Mouse (Mus musculus): ENCODE data around the gene Ttc39b. TPM values are rescaled to one million over a fixed set of nuclear protein-coding genes. Genes with fewer than 3 reads are reported as not detected.

The Ttc39b gene
- polyA plus RNA-seq, 1 experiment from 2014 or later: 2.9 TPM

DNA sequence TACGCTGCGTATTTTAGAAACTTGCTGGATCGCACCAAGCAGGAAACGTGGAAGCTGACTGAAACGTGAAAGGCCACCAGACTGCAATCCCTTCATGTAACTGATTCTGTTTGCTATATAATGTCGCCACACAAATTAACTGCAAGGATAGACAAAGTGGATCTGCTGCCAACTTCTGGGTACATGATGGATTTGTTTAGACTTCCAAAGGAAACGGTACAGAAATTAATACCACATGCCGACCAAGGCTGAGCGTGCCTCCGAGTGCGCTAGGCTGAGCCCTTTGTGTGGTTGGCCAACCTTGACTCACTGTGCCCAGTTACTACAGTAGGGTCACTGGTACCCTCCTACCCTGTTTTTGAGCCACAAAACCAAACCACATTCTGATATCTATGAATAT is 89.3 kb downstream of the Ttc39b start:
- H3K27me3 ChIP-seq (ENCODE audit: control insufficient read depth, insufficient read depth, low read length): no peaks in the 10 kb centered on the region; the same call in 1 of the 2 replicates
- H3K4me2 ChIP-seq: no peak overlapping the region
- no peak overlapping the region for H3K9ac ChIP-seq (ENCODE audit: low read depth, low read length)
- no peaks in the 10 kb centered on the region for H3K4me1 ChIP-seq (ENCODE audit: control insufficient read depth, insufficient read depth, low read length)
- H3K36me3 ChIP-seq (ENCODE audit: control insufficient read depth, insufficient read depth, low read length): no peaks in the 10 kb centered on the region
- no peak overlapping the region for H3K27ac ChIP-seq (ENCODE audit: low read depth, low read length)
- 78% methylated on average over 11 of the region's 11 CpGs for WGBS (ENCODE audit: insufficient replicate concordance)
- no peaks in the 10 kb centered on the region for H3K9me3 ChIP-seq (replicated peaks; ENCODE audit: control insufficient read depth, low read length)
- ATAC-seq (replicated peaks; ENCODE audit: insufficient number of reproducible peaks, low FRiP score, low TSS enrichment): no peak
- H3K4me3 ChIP-seq (ENCODE audit: low read depth, low read length): no peak overlapping the region

DNA sequence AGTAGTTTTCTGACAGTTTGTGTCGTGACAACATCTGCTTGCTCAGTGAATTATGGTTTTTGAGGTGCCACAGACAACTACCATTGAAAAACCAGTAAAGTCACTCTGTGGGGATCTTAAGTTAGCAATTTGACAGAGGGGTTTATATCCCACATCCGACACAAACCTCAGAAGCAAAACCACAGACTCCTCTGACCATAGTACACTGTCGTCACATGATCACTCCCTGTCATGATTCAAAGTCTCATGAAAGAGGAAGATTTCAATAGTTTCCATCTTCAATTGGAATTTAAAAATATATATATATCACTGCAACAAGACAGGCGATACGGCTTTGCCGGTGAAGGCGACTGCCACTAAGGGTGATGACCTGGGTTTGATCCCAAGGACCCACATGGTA is 89.9 kb downstream of the Ttc39b start:
- 89% methylated on average over 7 of the region's 7 CpGs for WGBS (ENCODE audit: insufficient replicate concordance)
- Histone ChIP-seq H3K4me1 (ENCODE audit: control insufficient read depth, insufficient read depth, low read length) (no peaks in the 10 kb centered on the region), H3K27ac (ENCODE audit: low read depth, low read length) (no peak overlapping the region), H3K4me2 (no peak overlapping the region), H3K27me3 (ENCODE audit: control insufficient read depth, insufficient read depth, low read length) (no peaks in the 10 kb centered on the region; the same call in 1 of the 2 replicates), H3K9me3 (replicated peaks; ENCODE audit: control insufficient read depth, low read length) (no peaks in the 10 kb centered on the region), H3K36me3 (ENCODE audit: control insufficient read depth, insufficient read depth, low read length) (no peaks in the 10 kb centered on the region), H3K9ac (ENCODE audit: low read depth, low read length) (no peak overlapping the region), H3K4me3 (ENCODE audit: low read depth, low read length) (no peak overlapping the region)
- ATAC-seq (replicated peaks; ENCODE audit: insufficient number of reproducible peaks, low FRiP score, low TSS enrichment): no peak

DNA sequence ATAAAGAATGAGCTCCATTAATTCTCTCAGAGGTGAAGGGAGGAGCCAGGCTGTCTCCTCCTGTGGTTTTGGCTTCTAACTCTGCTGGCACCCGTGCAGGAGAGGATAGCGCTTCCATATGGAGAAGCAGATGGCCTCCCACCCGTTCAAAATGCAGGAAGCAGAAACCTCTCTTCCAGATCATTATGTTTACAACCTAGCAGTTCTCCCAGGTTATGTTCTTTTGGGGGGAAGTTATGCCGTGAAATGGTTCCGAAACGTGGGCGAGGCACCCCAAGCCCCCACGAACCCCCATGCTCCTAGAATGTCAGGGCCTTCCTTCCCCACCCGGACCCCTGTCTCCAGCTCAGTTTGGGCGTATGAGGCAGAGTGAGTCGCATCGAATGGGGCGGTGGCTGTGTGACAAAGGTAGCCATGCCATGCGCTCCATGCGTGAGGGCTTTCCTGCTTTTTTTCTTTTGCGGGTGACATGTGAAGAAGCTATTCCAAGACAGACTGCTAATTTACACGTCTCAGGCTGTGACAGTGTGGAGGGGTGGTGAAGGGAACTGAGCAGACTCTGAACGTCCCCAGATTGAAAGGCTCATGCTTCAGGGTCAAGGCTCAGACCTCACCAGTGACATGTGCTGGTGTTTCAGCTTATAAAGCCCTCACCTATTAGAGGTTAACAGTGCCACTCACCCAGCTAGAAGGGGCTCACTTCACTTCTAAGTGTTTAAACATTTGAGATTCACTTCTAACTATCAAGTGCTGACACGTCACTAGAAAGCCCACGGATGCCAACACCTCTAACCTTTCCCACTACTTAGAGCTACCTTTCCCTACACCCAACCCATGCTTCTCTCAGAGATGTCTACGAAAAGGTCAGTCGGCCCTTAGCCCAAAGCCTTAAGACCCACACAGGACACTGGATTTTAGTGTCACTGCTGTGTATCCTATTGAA is 90.6 kb downstream of the Ttc39b start:
- H3K36me3 ChIP-seq (ENCODE audit: control insufficient read depth, insufficient read depth, low read length): no peaks in the 10 kb centered on the region
- no peaks in the 10 kb centered on the region for H3K4me1 ChIP-seq (ENCODE audit: control insufficient read depth, insufficient read depth, low read length)
- no peak overlapping the region for H3K9ac ChIP-seq (ENCODE audit: low read depth, low read length)
- no peaks in the 10 kb centered on the region for H3K9me3 ChIP-seq (replicated peaks; ENCODE audit: control insufficient read depth, low read length)
- no peak; the same call in 1 of the 2 replicates for ATAC-seq (replicated peaks; ENCODE audit: insufficient number of reproducible peaks, low FRiP score, low TSS enrichment)
- H3K4me3 ChIP-seq (ENCODE audit: low read depth, low read length): no peak overlapping the region
- WGBS (ENCODE audit: insufficient replicate concordance): 70% methylated on average over 22 of the region's 22 CpGs
- no peak overlapping the region for H3K27ac ChIP-seq (ENCODE audit: low read depth, low read length)
- H3K27me3 ChIP-seq (ENCODE audit: control insufficient read depth, insufficient read depth, low read length): no peaks in the 10 kb centered on the region; the same call in 1 of the 2 replicates
- no peak overlapping the region for H3K4me2 ChIP-seq

DNA sequence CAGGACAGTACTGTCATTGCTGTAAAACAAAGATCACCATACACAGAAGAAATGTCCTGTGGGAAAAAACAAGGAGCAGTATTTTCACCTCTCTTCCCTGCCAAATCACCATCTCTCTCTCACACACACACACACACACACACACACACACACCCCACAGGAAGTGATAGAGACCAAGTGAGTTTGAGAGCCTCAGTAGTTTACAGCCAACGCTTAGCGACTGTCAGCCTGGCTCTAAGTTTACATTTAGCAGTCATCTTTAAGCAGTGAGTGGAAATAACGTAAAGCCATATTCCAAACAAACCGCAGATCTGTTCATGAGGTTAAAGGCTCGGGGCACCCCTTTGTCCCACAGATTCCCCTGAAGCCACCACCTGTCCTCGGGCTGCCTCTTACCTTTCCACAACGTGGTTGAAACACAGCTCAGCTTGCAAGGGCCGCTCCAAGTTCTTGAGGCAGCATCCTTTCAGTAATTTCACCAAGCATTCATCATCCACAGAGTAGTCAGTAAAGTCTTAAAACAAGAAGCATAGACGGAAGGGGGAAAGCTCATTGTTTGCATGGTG is 91.7 kb downstream of the Ttc39b start:
- ATAC-seq (replicated peaks; ENCODE audit: insufficient number of reproducible peaks, low FRiP score, low TSS enrichment): no peak
- no peak overlapping the region for H3K9ac ChIP-seq (ENCODE audit: low read depth, low read length)
- WGBS (ENCODE audit: insufficient replicate concordance): 74% methylated on average over 9 of the region's 9 CpGs
- H3K9me3 ChIP-seq (replicated peaks; ENCODE audit: control insufficient read depth, low read length): no peaks in the 10 kb centered on the region
- no peaks in the 10 kb centered on the region for H3K36me3 ChIP-seq (ENCODE audit: control insufficient read depth, insufficient read depth, low read length)
- H3K4me2 ChIP-seq: no peak overlapping the region
- no peaks in the 10 kb centered on the region for H3K4me1 ChIP-seq (ENCODE audit: control insufficient read depth, insufficient read depth, low read length)
- no peaks in the 10 kb centered on the region; the same call in 1 of the 2 replicates for H3K27me3 ChIP-seq (ENCODE audit: control insufficient read depth, insufficient read depth, low read length)
- H3K4me3 ChIP-seq (ENCODE audit: low read depth, low read length): no peak overlapping the region
- no peak overlapping the region for H3K27ac ChIP-seq (ENCODE audit: low read depth, low read length)

DNA sequence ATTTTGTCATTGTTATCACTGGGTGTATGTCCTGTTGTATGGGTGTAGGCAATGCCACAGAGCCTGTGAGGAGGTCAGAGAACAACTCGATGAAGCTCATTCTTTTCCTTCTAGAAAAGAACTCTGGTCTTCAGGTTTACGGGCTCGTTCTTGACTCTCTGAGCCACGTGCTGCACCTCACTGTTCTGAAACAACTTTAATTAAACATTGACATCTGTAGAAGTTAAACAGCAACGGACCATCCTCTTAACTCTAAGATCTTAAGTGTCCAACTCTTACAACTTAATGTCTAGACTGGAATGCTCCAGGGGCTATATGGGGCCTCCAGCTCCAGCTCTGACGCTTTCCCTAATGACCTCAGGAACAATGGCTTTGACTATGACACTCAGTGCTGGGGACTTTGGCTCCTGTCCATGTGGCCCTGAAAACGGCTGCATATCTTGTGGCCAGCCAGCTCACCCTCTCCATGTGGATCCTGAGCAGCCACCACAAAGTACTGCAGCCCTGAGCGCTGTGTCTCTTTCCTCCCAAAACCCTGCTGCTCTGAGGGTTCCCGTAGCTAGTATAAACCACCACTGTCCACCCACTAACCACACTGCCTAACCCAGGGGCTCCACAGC is 95.3 kb downstream of the Ttc39b start:
- H3K9ac ChIP-seq (ENCODE audit: low read depth, low read length): no peak overlapping the region
- ATAC-seq (replicated peaks; ENCODE audit: insufficient number of reproducible peaks, low FRiP score, low TSS enrichment): no peak
- H3K27me3 ChIP-seq (ENCODE audit: control insufficient read depth, insufficient read depth, low read length): no peaks in the 10 kb centered on the region; the same call in 1 of the 2 replicates
- no peaks in the 10 kb centered on the region for H3K36me3 ChIP-seq (ENCODE audit: control insufficient read depth, insufficient read depth, low read length)
- 73% methylated on average over 9 of the region's 9 CpGs for WGBS (ENCODE audit: insufficient replicate concordance)
- no peak overlapping the region for H3K4me3 ChIP-seq (ENCODE audit: low read depth, low read length)
- no peaks in the 10 kb centered on the region for H3K4me1 ChIP-seq (ENCODE audit: control insufficient read depth, insufficient read depth, low read length)
- no peak overlapping the region for H3K4me2 ChIP-seq
- H3K27ac ChIP-seq (ENCODE audit: low read depth, low read length): no peak overlapping the region
- no peaks in the 10 kb centered on the region for H3K9me3 ChIP-seq (replicated peaks; ENCODE audit: control insufficient read depth, low read length)

DNA sequence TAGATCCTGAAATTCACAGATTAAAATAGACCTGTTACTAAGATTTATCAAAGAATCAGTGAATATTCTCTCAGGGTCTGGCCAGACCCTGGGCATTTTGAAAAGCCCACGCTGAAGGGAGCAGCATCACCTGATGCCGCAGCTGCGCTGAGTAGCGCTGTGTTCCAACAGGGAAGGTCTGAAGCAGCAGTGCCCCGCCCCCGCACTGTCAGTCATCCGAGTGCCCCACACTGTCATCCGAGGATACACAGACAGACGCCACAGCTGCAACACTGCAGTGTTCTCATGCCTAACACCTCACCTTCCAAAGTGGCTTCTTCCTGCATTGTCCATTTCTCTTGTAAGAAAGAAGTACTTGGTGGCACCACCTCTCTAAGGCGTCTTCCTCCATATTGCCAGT is 96.0 kb downstream of the Ttc39b start:
- no peak overlapping the region for H3K4me3 ChIP-seq (ENCODE audit: low read depth, low read length)
- no peaks in the 10 kb centered on the region for H3K4me1 ChIP-seq (ENCODE audit: control insufficient read depth, insufficient read depth, low read length)
- no peaks in the 10 kb centered on the region; the same call in 1 of the 2 replicates for H3K27me3 ChIP-seq (ENCODE audit: control insufficient read depth, insufficient read depth, low read length)
- no peak overlapping the region for H3K4me2 ChIP-seq
- H3K9ac ChIP-seq (ENCODE audit: low read depth, low read length): no peak overlapping the region
- H3K9me3 ChIP-seq (replicated peaks; ENCODE audit: control insufficient read depth, low read length): no peaks in the 10 kb centered on the region
- no peak overlapping the region for H3K27ac ChIP-seq (ENCODE audit: low read depth, low read length)
- 63% methylated on average over 10 of the region's 10 CpGs for WGBS (ENCODE audit: insufficient replicate concordance)
- no peak for ATAC-seq (replicated peaks; ENCODE audit: insufficient number of reproducible peaks, low FRiP score, low TSS enrichment)
- H3K36me3 ChIP-seq (ENCODE audit: control insufficient read depth, insufficient read depth, low read length): no peaks in the 10 kb centered on the region

DNA sequence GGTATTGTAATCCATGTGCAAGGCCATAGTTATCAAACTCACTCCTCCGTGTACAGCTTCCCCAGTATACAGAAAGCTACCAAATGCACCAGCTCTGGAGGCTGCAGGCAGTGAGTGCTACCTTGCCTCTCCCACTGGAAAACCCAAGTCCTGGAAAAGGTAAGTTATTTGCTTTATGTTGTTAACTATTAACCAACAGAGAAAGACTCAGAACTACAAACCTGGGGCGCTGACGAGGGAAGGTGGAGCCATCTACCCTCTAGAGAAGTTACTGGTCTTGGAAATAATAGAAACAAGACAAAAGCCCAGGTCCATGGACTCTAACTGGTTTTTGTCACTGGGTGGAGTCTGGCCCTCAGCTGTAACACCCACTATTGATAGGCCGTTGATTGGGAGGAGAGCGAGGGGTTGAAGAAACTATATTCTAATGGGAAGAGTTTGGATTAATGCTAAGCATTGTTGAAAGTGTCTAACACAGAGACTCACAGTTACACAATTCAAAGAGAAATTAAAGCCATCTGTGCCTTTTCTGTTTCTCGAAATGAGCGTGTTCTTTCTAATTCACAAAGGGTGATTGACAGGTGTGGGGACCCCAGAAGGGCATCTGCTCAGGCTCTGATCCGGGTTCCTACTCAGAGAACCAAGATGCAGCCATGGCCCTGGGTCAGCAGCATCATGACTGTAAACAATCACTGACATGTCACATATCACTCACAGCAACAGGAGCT is 98.3 kb downstream of the Ttc39b start:
- 76% methylated on average over 8 of the region's 8 CpGs for WGBS (ENCODE audit: insufficient replicate concordance)
- Histone ChIP-seq H3K27me3 (ENCODE audit: control insufficient read depth, insufficient read depth, low read length) (no peaks in the 10 kb centered on the region; the same call in 1 of the 2 replicates), H3K9me3 (replicated peaks; ENCODE audit: control insufficient read depth, low read length) (no peaks in the 10 kb centered on the region), H3K4me3 (ENCODE audit: low read depth, low read length) (no peak overlapping the region), H3K9ac (ENCODE audit: low read depth, low read length) (no peak overlapping the region), H3K36me3 (ENCODE audit: control insufficient read depth, insufficient read depth, low read length) (no peaks in the 10 kb centered on the region), H3K4me2 (no peak overlapping the region), H3K27ac (ENCODE audit: low read depth, low read length) (no peak overlapping the region), H3K4me1 (ENCODE audit: control insufficient read depth, insufficient read depth, low read length) (no peaks in the 10 kb centered on the region)
- no peak for ATAC-seq (replicated peaks; ENCODE audit: insufficient number of reproducible peaks, low FRiP score, low TSS enrichment)

DNA sequence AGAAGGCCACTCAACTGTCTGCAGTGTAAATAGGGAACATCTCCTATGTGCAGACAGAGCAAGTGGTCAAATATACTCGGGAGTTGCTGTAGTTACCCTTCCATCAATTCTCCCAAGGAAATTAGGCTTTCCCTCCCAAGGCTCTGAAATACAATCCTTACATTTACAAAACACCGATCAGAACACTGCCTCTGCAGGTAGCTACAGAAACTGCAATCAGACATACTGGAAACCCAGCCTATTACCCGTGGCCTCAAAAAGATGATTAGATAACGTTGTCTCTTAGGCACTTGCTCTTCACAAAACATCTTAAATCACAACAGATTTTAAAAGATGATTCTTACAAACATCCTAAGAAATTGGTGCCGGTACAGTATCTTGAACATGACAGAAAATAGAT is 99.8 kb downstream of the Ttc39b start:
- H3K27ac ChIP-seq (ENCODE audit: low read depth, low read length): no peak overlapping the region
- 37% methylated on average over 5 of the region's 5 CpGs for WGBS (ENCODE audit: insufficient replicate concordance)

More for the DNA sequence above, 99.8 kb downstream of the Ttc39b start:
- H3K9ac ChIP-seq (ENCODE audit: low read depth, low read length): no peak overlapping the region
- H3K9me3 ChIP-seq (replicated peaks; ENCODE audit: control insufficient read depth, low read length): no peaks in the 10 kb centered on the region
- no peaks in the 10 kb centered on the region for H3K27me3 ChIP-seq (ENCODE audit: control insufficient read depth, insufficient read depth, low read length)
- ATAC-seq (replicated peaks; ENCODE audit: insufficient number of reproducible peaks, low FRiP score, low TSS enrichment): no peak
- H3K4me1 ChIP-seq (ENCODE audit: control insufficient read depth, insufficient read depth, low read length): no peaks in the 10 kb centered on the region
- H3K36me3 ChIP-seq (ENCODE audit: control insufficient read depth, insufficient read depth, low read length): no peaks in the 10 kb centered on the region
- H3K4me2 ChIP-seq: no peak overlapping the region
- H3K4me3 ChIP-seq (ENCODE audit: low read depth, low read length): no peak overlapping the region
